Mouse (Mus musculus): ENCODE data around the gene Tm9sf1.
A peak's percentile ranks its signal among the peaks of the same experiment; 100 is the strongest.

The Tm9sf1 gene

DNA sequence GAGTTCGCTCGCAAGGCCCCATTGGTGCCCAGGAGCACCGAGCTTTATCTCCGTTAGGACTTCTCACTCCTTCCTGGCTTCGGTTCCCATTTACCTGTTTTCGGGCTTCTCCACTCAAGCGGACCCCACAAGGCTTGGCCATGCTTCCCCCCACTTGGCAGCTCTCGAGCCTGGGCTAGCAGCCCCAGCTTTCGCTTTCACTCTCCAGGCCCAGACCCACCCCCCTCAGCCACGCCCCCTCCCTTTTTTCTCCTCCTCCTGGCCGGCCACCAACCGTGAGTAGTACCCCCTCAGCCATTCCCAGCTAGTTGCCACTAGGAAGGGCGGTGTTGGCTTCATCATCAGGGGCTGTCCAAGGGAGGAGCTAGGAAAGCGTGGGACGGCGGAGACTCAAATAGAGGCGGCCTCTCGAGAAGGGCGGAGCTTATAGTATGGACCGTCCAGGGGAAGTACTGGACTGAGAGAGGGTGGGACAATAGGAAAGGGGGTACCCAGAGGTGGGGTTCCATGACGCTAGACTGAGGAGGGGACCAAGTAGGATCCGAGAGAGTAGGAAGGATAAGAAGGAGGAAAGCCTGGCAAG lies 52.8 kb downstream of the Tm9sf1 start, which contains the start of gene Psme2:
Psme2 (minus strand) TSS at position 366 of the 583 bp plus-strand sequence.
- DNase-seq (ENCODE audit: low spot score): peak; percentile 88

DNA sequence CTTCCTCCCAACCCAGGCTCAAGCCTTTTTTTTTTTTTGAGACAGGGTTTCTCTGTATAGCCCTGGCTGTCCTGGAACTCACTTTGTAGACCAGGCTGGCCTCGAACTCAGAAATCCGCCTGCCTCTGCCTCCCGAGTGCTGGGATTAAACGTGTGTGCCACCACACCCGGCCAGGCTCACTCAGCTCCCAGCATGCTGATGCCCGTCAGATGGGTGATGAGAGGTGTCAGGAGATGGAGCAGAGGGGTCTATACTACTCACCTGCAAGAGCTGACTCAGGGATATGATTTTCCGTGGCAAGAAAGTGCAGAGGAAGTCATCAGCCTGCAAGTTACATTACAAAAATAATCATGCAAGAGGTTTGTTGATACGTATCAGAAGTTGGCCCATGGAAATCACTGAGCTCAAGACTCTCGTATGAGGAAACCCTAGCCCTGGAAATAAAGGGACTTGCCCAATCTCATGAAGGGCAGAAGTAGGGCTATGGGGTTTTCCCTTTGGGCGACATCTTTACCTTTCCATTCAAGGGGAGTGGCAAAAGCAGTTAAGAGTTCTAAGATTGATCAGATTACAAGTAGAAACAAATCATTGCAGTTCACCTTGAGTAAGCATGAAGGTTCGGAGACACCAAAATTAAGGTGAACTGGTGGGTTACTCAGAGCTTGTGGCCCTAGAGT lies 53.7 kb downstream of the Tm9sf1 start:
- DNase-seq (ENCODE audit: low spot score): no peak

DNA sequence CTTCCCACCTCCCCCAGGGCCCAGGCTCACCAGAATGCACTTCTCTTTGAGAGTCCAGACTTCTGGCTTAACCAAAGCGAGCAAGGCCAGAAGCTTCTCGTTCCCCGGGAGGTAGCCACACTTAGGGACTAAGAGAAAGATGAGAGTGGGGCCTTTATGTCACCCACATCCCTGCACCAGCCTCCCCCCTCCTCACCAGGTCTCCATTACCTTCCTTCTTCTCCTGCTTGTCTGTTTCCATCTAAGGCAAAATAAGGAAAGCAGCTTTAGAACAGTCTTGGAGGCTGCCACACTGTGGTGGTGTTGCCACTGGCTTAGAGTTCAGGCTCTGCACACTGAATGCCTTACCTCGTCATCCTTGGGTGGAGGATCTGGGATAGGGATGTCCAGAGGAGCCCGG lies 54.3 kb downstream of the Tm9sf1 start:
- no peak for DNase-seq (ENCODE audit: low spot score)

DNA sequence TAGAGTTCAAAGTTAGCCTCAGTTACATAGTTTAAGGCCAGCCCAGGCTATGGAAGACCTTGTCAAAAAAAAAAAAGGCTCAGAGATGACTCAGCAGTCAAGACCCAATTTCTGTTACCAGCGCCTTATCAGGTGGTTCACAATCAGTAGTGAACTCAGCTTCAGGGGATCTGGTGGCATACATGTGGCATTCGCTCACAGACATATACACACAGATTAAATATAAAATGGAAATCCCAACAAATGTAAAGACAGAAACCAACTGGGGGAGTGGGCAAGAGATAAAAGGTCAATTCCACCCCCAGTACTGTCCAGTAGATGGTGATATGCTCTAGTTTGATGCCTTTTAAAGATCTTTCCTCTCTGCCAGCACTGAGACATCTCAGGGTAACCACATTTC lies 57.5 kb downstream of the Tm9sf1 start:
- DNase-seq (ENCODE audit: low spot score): no peak
